Mouse (Mus musculus): ENCODE results near the gene Fbxw4.

GRCm38 (mm10) chr19:45696281-45696600 lies 36.1 kb upstream of the Fbxw4 start:
- TF ChIP-seq CTCF (IDR thresholded peaks at IDR 0.05; ENCODE audit: borderline replicate concordance, insufficient read depth, low read depth, low read length) (no peak), POLR2A (IDR thresholded peaks at IDR 0.05; ENCODE audit: borderline replicate concordance, insufficient read depth, low read length) (no peak)
